Mouse (Mus musculus) cerebellum, adult 2 months (tissue): ENCODE results near the gene Iqcf3.

Experiments
- CTCF ChIP-seq: fragments of 200-500 bp; IDR thresholded peaks from 2 replicates; pipeline ENCODE4 v1.5.1; 2011; ENCODE audit warnings: low read depth, mild to moderate bottlenecking, control low read depth, low read length, moderate library complexity, borderline replicate concordance; ENCODE audit not compliant: insufficient read depth
- POLR2A ChIP-seq: fragments of 200-500 bp; IDR thresholded peaks from 2 replicates; pipeline ENCODE4 v1.6.1; 2011; ENCODE audit warnings: low read length, control low read depth, borderline replicate concordance; ENCODE audit not compliant: insufficient read depth

- no peak for TF ChIP-seq POLR2A
- TF ChIP-seq CTCF: no peak
These were observed 47.2 kb downstream of the Iqcf3 start, which contains the start of gene Iqcf5 for GRCm38 (mm10) chr9:106514273-106514672.
